Mouse (Mus musculus): ENCODE results near the gene Tmem147.

- TF ChIP-seq CTCF (IDR thresholded peaks at IDR 0.05; ENCODE audit: borderline replicate concordance, insufficient read depth, low read length) (no peak), POLR2A (IDR thresholded peaks at IDR 0.05; ENCODE audit: low read depth, low read length) (no peak)
These were observed 39.9 kb upstream of the Tmem147 start for GRCm38 (mm10) chr7:30769236-30769635.

Data from embryonic fibroblast, embryonic 13.5 days (primary cell).